Mouse (Mus musculus): ENCODE results near the gene Poldip3.

The Poldip3 gene

DNA sequence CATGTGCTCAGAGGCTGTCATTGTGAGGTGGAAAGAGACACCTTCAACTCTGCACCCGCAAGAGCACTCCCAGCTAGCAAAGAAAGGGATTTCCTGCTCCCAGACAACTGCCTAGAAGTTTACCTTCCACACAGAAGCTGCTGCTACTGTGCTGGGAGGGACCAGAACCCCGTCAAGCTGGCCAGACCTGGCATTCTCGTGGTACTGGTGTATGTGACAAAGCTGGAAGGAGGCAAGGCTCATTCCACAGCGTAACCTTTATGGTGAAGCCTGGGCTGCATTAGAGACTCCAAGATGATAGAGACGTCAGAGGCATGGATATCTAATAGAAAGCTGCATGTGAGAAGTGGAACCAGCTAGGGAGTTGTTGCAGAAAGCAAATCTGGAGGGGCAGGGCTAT is 24.6 kb downstream of the Poldip3 start:
- DNase-seq, result no peak

DNA sequence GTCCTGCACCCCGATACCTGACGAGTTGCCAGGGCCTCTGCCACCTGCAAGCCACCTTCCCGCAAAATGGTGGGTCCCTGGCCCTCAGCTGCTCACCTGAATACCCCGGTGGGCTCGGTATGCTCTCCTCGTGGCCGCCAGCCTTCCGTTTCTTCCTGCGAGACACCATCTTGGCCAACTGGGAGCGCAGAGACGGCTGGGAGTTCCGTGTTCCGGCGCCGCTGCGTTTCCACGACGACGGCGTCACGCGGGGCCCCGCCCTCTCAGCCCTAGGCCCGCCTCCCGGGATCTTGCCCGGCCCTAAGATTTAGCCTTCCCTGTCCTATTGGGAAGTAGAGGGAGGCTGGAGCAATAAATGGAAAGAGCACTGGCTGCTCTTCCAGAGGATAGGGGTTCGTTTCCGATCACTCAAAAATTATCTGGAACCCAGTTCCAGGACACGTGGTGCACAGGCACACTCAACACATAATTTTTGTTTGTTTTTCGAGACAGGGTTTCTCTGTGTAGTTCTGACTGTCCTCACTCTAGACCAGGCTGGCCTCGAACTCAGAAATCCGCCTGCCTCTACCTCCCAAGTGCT is 26.5 kb downstream of the Poldip3 start, which contains the start of gene Rrp7a:
Rrp7a (minus strand) TSS at position 236 of the 580 bp plus-strand sequence.
- DNase-seq, result peak; percentile 91

DNA sequence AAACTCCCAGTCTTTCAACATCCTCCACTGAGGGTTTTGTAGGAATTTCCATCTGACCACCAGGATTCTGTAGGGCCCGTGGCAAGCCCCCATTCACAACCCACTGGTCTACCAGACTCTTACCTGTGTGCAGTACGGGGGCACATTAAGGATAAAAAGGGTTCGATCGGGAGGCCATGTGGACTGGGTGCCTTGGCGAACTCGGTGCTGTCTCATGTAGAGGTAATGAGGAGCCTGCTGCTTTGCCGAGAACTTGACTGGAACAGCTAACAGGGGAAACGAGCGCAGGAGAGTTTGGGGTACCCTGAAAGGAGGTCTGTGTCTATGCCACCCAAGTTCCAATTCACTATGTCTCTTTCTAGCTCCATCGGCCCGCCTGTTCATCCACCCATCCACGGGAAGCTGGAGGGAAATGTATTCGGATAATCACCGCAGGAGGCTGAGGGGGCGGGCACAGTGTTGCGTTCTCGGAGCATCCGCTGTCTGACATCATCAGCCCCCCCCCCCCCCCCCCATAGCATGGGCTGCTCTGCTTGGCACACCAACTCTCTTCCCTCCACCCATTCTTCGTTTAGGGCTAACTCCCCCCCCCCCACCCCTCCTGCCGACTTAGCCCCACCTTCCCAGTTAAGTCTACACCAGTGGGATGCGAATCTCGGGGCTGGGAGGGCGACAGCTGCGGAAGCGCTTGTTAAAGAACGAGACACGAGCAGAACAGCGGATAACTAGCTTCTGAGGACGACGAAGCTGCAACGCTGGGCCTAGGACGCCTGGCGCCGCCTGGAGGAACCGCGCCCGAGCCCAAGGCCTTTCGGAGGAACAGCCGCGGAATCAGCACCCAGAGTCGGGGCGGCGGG is 27.2 kb downstream of the Poldip3 start:
- no peak for DNase-seq

DNA sequence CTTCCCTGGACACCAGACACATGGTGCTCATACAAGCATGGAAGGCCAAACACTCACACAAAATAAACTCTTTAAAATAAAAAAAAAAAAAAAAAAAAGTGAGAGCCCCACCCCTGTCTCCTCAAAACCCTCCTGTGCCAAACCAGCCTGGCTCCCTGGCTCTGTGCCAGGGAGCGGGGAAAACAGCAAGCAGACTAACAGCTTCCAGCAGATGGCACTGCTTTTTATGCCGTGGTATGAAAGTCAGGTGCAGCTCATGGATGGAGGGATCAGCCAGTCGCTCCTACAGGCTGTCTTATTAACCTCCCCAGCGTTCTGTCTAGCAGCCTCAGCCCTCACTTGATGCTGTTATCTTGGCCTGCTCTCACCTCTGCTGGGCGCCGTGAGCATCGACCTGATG is 30.8 kb downstream of the Poldip3 start:
- DNase-seq, result peak; percentile 46

DNA sequence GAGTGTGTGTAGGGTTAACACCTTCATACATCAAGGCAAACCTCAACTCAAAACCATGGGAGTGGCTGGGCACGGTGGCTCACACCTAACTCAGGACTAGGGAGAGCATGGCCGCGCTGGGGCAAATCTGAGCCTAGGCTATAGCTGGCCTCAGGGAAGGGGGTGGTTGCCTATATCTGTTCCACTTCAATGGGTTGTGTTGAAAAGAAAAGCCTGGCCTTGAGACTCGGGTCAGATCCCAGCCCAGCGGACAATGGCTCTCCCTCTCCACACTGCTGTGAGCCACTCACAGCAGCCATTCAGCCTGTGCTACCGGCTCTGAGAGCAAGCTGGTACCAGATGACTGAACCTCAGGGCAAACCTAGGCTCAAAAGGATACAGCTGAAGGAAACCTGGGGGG is 34.1 kb downstream of the Poldip3 start:
- no peak for DNase-seq

DNA sequence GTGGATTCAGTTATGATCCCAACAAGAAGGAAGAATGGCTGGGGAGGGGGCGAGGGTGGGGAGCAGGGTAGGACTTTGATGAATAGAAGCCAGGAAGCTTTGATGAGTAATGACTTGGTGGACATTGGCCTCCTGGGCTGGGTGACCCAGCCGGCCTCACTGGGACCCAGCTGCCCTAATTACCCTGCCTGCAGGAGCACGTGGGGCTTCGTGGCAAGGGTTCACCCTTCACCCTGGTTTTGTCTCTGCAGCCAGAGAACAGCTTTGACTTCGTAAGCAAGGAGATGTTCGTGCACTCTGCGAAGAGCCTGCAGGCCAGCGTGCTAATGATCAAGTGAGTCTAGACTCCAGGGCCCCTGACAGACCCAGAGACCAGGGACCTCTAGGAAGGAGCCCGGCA is 35.1 kb downstream of the Poldip3 start:
- DNase-seq, result peak; percentile 47

DNA sequence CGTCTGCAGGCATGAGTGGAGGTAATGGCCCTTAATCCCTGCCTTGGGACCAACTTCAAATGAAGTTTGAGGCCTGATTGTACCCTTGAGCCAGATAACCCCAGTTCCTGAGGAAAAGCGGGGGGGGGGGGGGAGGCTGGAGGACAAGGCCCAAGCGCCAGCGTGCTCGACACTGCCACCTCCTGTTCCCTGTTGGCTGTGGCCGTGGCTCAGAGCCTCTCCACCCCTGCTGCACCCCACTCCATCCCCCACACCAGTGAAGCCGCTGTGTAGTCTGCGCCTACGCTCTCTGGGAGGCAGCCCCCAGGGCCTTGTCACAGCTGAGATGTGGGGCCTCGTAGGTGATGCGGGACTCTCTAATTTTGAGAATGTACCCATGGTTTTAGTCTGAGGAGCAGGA is 36.3 kb downstream of the Poldip3 start:
- peak; percentile 52 for DNase-seq

DNA sequence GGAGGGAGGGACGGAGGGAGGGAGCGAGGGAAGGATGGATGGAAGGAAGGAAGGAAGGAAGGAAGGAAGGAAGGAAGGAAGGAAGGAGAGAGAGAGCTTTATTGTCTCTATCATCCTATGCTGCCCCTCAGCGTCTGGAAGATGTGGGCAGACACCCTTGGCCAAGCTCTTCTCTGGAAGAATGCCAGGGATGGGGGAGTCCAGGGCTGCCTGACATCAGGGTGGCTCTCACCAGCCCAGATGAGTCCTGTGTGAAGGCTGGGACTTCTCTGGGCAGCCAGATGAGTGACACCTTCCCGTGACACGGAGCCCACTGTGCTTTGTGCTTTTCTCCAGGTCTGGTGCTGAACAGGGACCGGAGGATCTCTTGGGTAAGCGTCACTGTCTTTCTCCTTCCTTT is 37.3 kb downstream of the Poldip3 start:
- no peak for DNase-seq

DNA sequence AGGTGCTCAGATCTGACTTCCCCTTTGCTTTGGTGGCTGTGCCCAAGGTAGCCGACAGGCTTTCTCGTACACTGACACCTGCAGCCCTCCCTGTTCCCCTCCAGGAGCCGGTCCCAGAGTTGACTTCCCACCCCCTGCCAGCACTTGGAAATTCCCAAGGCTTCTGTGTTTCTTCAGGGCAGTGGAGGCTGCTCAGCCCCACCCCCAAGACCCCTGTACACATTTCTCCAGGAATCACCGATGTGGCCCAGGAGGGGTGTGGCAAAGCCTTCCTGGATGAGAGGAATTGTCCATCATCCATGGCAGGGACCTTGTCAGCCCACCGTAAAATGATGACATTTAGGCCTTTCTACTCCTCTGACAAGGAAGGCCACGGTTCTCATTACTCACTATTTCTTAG is 37.9 kb downstream of the Poldip3 start:
- no peak for DNase-seq

DNA sequence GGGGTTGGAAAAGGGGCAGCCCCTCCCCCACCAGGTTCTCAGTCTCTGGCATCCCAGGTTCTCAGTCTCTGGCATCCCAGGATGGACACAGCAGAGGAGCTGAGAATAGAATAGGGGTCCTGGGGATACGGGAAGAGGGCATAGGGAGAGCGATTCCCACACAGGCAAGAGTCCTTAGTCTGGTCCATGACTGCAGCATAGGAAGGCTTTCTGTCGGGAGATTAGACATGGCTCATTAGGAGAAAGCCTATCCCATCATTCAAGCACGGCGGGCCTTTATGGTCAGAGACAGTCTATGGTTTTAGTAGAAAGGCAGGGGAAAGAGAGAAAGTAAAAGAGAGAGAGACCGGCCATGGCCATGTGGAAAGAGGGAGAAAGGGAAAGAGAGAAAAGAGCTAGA is 41.4 kb downstream of the Poldip3 start:
- no peak for DNase-seq

DNA sequence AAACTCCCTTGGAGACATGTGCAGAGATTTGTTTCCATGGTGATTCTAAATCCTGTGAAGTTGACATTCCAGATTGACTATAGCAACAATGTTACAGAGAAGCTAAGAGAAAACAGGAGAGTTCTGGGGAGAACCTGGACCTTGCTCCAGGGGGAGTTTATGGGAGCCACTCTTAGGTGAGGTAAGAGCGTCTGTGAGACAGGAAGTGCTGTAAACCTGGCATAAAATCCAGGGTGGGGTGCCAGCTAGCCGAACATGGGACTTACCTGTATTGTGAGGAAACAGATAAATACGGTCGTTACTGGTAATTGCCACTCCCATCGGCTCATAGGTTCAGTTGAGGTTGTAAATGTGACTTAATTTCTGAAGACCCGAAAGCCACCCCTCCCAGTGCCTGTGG is 42.8 kb downstream of the Poldip3 start:
- DNase-seq, result no peak

DNA sequence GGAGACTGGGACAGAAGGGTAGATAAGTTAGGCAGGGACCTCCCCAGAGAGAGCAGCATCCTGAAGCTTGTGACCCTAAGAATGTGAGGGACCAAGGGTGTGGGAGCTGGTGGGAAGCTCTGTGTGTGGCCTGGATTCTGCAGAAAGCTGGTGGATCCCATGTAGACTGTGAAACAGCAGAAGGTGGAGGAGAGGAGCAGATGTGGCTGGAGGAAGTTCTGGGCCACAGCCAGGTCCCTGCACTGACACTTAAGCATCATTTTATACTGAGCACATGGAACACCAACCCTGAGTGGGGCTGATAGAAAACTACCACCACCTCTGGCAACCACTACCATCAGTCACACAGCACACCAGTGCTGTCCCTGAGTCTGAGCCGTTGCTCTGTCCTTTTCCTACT is 46.1 kb downstream of the Poldip3 start:
- DNase-seq, result no peak

DNA sequence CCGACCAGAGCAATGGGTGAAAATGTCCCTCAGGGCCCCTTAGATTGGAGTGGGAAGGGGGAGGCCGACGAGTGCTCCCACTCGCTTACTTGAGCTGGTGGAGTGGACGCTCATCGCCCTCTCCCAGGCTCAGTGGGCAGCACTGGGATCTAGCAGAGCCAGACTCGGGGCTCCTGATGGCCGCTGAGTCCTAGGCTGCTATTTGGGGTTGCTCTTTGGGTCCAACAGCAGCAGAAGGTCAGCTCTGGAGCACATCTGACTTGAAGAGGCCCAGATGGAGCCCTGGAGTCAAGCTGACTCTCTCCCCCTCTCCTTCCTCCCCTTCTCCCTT is 48.9 kb downstream of the Poldip3 start:
- DNase-seq, result no peak

DNA sequence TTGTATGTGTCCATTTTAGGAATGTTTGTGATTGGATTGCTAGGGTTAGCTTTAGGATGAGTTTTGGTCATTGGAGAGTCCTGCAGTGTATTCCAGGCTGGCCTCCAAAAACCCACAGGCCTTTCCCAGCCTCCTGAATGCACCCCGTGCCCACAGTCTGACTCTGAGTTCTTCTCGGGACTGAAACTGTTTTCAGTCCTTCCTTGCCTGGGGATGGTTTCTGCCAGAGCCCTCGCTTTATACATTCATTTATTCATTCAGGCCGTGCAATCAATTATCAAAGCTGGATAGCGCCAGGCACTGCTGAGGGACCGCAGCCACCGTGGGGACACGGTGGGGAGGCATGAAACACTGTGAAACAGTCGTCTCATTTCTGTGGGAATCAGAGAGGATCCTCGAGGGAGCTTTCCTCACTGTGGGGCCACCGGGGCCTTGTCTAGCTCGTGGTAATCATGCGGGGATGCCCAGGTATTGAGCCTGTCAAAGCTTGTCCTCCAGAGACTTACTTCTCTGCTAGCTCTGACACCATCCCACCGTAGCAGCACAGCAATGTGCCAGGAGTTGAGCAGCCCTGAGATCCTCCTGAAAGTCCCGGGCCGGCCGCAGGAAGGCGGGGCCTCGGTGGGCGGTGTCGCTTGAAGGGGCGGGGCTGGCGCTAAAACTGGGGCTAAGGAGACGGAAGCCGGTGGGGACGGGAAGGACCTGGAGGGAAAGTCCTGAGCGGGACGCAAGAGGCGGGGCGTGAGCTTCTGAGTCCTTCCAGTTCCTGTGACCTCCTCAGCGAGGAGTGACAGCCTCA is 49.5 kb downstream of the Poldip3 start:
- peak; percentile 95 for DNase-seq

DNA sequence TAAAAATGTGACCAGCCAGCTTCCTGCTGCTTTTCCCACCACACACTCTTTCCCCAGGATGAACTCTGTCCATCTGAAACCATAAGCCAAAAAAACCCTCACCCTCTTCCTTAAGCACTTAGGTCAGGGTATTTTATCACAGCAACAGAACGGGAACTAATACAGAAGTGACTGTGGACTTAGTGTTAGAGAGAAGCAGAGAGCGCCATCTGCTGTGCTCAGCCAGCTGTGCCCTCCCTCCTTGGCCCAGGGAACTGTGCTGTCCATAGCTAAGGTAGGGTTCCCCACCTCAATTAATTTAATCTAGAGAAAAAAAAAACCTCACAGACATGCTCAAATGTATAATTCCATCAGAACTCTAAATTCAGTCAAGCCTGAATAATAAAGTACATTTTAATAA is 53.2 kb downstream of the Poldip3 start:
- DNase-seq, result no peak

DNA sequence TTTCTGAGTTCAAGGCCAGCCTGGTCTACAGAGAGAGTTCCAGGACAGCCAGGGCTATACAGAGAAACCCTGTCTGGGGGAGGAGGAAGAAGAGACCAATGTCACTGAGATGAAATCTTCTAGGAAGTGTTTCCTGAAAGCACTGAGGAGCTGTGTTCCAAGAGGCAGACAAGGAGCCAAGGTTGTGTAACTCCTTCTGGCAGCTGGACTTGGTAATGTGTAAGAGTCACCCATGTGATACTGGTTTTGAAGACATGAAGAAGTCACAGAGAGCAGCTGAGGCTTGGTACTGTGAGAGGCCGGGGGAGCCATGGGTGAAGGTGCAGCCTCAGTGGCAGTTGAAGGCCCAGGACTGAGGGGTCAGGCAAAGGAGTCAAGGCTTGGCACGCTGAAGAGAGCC is 55.5 kb downstream of the Poldip3 start:
- DNase-seq, result no peak

DNA sequence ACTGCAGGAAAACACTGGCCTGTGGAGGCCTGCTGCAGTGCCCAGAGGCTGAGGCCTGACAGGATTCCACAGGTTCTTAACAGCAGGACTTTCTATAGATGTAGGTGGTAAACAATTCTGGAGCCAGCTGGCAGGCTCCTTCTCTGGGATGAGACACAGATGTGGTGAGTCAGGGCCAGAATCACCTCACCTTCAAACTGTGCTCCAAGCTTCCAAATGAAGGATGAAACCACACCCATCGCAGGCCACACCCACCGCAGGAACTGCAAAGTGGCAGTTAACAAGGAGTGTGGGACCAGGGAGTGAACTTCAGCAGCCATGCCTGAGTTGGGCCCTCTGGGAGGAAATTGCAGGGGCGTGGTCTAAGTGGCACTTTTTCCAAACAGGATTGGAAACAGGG is 58.3 kb downstream of the Poldip3 start:
- no peak for DNase-seq

DNA sequence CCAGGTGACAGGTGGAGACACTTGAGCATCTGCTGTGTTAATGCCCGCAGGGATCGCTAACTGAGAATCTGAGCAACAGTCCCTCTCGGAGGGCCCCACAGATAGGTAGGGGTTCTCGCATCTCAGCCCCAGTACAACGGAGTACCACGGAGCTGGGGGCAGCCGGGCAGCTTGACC is 59.9 kb downstream of the Poldip3 start, which contains the start of gene Serhl:
Serhl (plus strand) TSS at position 78 of the 177 bp plus-strand sequence.
- no peak for DNase-seq

DNA sequence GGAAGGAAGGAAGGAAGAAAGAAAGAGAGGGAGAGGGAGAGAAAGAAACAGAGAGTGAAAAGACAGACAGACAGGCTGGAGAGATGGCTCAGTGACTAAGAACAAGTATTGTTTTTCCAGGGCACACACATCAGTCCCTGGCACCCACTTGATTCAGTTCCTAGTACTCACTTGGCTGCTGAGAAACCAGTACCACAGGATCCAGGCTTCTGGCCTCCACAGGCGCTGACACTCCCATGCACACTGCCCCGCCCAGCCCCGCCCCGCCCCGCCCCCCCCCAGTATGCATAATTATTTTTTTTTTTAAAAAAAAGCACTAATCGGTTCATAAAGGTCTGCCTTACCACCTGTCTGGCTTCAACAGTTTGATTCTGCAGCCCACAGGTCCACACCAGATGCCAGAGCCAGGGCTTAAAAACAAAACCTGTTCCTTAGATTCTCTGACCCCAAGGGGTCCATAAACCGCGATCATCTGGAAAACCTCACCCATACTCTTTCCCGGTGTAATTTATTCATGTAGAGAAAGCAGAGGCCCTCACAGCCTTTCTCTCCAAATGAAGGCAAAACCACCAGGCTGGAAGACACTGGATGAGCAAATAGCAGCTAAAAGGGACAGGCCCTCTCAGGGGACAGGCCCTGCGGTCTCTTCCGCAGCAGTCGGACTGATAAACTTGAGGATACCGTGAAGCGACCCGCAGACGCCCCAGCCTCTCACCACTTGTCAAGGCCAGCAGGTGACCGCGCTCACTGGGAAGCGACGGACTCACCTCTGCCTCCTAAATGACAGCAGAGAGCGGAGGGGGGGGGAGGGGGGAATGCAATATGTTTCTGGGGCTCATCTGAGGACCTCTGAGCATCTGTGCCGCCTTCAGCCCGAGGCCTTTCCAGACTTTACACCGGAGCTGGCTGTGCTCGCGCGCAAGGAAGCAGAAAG is 60.4 kb downstream of the Poldip3 start:
- no peak for DNase-seq

DNA sequence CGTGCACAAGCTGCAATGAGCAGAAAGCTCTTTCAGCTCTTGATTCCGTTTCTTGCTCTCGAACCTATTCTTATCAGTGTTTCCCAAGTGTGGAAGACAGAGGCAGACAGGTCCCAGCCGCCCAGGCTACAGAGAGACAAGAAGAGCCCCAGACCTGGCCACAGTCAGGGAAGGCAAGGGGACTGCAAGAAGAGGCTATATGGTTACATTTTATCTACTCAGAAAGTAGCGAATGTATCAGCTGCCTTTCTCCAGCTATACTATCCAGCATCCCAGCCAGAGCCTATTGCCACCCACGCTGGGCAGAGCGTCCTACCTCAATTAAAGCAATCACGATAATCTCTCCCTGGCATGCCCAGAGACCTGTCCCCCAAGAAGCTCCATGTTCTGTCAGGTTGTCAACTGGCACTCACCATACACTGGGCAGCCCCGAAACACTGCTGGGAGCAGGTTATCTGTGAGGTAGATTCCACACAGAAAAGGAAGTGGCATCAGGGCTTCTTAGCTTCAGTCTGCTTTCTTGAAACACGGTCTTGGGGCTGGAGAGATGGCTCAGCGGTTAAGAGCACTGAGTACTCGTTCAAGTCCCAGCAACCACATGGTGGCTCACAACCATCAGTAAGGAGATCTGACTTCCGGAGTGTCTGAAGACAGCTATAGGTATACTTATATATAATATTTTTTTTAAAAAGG is 62.4 kb downstream of the Poldip3 start:
- no peak for DNase-seq

DNA sequence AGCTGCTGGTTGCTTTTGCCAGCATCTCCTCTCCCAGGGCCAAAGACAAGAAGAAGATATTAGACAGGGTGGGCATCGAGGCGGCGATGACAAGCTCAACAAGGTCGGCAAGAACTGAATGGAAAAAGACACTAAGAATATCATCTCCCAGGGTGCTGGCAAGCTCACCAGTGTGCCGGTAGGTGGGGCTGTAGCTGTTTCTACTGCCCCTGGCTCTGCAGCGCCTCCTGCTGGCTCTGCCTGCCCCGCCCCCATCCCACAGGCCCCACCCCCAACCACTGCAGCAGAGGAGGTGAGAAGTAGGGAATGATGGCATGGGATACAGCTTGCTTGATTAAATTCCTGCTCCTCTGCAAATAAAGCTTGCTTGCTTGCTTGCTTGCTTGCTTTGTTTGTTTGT is 63.3 kb downstream of the Poldip3 start:
- no peak for DNase-seq

DNA sequence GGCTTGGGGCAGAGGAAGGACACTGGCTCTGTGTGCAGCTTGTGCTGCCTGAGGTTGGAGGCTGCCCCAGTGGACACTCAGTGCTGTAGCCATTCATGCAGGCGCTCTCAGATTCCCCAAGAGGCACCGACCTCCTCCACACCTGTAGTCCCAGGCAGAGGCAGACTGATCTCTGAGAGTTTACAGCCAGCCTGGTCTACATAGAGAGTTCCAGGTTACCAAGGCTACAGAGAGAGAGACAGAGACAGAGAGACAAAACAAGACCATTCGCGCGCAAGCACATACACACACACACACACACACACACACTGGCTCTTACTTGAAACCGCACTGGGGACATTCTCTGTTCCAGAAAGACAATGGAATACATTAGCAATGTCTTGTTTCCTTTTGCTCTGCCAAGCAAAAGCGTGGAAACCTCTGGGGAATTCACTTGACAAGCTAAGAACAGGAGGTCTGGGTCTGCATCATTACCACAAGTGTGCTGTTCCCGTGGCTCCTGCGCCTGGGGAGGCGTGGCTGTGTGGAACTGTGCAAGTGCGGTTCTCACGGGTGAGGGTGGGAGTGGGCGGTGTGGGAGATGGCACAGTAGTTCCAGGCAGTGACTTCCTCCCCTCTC is 65.1 kb downstream of the Poldip3 start:
- peak; percentile 26 for DNase-seq

All from kidney, adult 11 months (tissue).